Mouse (Mus musculus) cortical plate, adult 2 months (tissue): ENCODE measurements around the gene Fundc2.

ENCODE experiments used
- CTCF ChIP-seq: fragments of 200-500 bp; IDR thresholded peaks from 2 replicates; pipeline ENCODE4 v1.5.1; 2011; ENCODE audit warnings: mild to moderate bottlenecking, control low read depth, low read length; ENCODE audit not compliant: insufficient read depth; ENCODE audit errors: extremely low read depth
- POLR2A ChIP-seq: fragments of 200-500 bp; IDR thresholded peaks from 2 replicates; pipeline ENCODE4 v1.6.1; 2011; ENCODE audit warnings: mild to moderate bottlenecking, low read length, control low read depth; ENCODE audit not compliant: insufficient read depth; ENCODE audit errors: extremely low read depth

- TF ChIP-seq CTCF (no peak), POLR2A (no peak)
Observed at GRCm38 (mm10) chrX:75370197-75370596, 12.0 kb upstream of the Fundc2 start.
